Mouse (Mus musculus): ENCODE data around the gene Rtn4rl1. TPM values are rescaled to one million over a fixed set of nuclear protein-coding genes. Genes with fewer than 3 reads are reported as not detected.
A peak's percentile ranks its signal among the peaks of the same experiment; 100 is the strongest.

Rtn4rl1 gene
- polyA plus RNA-seq, 1 experiment from 2014 or later: 12.4 TPM

DNA sequence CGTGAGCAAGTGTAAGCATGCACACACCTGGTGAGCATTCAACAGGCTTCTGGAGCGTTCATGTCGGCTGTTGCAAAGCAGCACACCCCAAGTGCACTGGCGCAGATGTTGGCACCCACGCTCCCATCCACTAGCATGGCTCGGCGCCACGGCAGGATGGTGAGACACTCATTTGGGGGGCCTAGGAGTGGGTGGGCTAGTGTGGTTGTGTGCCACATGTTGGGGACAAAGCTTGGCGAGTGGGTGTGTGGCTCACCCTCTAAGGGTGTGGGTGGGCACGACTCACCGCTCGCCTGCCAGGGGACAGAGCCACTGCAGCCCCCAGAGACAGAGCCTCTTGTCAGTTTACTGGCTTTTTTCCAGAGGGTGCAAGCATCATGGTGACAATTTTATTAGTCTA is 7.4 kb downstream of the Rtn4rl1 start:
- WGBS: 82% methylated on average over 12 of the region's 12 CpGs
- Histone ChIP-seq H3K4me3 (ENCODE audit: low read length) (no peak overlapping the region), H3K27ac (ENCODE audit: low read length) (no peak overlapping the region), H3K9me3 (replicated peaks; ENCODE audit: control insufficient read depth, low read length) (no peaks in the 10 kb centered on the region), H3K27me3 (ENCODE audit: control insufficient read depth, insufficient read depth, low read length) (peaks cover 7% of the 10 kb centered on the region), H3K36me3 (ENCODE audit: control insufficient read depth, insufficient read depth) (no peaks in the 10 kb centered on the region), H3K9ac (ENCODE audit: low read length) (no peak overlapping the region), H3K4me1 (ENCODE audit: control insufficient read depth, insufficient read depth, low read length) (peaks cover 41% of the 10 kb centered on the region), H3K4me2 (ENCODE audit: low read depth, low read length) (no peak overlapping the region)
- ATAC-seq (replicated peaks; ENCODE audit: extremely low read depth, insufficient read depth, low FRiP score): no peak

DNA sequence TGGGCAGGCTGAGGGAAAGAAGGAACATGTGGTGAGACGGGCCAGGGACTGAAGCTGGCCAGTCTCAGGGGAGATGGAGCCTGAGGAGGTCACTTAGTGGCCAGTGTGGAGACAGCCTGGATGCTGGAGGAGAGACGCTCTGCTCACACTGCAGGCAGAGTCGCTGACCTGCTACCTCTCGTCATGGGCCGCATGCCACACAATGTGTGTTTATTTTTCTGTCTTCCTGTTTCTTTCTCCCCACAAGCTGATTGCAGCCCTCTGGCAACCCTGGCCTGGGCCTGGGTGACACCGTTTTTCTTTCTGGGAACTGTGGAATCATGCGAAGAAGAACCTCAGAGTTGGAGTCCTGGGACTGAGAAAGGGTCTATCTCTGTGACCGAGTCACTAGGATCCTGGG is 8.1 kb downstream of the Rtn4rl1 start:
- no peak for ATAC-seq (replicated peaks; ENCODE audit: extremely low read depth, insufficient read depth, low FRiP score)
- Histone ChIP-seq H3K27ac (ENCODE audit: low read length) (peak overlapping the region; percentile 32; the same call in 1 of the 2 replicates), H3K4me2 (ENCODE audit: low read depth, low read length) (no peak overlapping the region), H3K9me3 (replicated peaks; ENCODE audit: control insufficient read depth, low read length) (no peaks in the 10 kb centered on the region), H3K27me3 (ENCODE audit: control insufficient read depth, insufficient read depth, low read length) (0 out of 2 replicates have a peak, but pooled peaks cover 2% of the 10 kb centered on the region), H3K9ac (ENCODE audit: low read length) (0 out of 2 replicates have a peak overlapping the region, but pooled peaks have one; percentile 26), H3K4me3 (ENCODE audit: low read length) (no peak overlapping the region), H3K36me3 (ENCODE audit: control insufficient read depth, insufficient read depth) (no peaks in the 10 kb centered on the region), H3K4me1 (ENCODE audit: control insufficient read depth, insufficient read depth, low read length) (peaks cover 34% of the 10 kb centered on the region)
- 47% methylated on average over 8 of the region's 8 CpGs for whole genome bisulfite sequencing

- 73% methylated on average over 4 of the region's 4 CpGs for WGBS
- peaks cover 41% of the 10 kb centered on the region for H3K4me1 ChIP-seq (ENCODE audit: control insufficient read depth, insufficient read depth, low read length)
- no peaks in the 10 kb centered on the region for H3K9me3 ChIP-seq (replicated peaks; ENCODE audit: control insufficient read depth, low read length)
- H3K27ac ChIP-seq (ENCODE audit: low read length): no peak overlapping the region
- H3K4me2 ChIP-seq (ENCODE audit: low read depth, low read length): no peak overlapping the region
- ATAC-seq (replicated peaks; ENCODE audit: extremely low read depth, insufficient read depth, low FRiP score): no peak
- no peaks in the 10 kb centered on the region for H3K27me3 ChIP-seq (ENCODE audit: control insufficient read depth, insufficient read depth, low read length)
- H3K4me3 ChIP-seq (ENCODE audit: low read length): no peak overlapping the region
- H3K36me3 ChIP-seq (ENCODE audit: control insufficient read depth, insufficient read depth): no peaks in the 10 kb centered on the region
- H3K9ac ChIP-seq (ENCODE audit: low read length): 0 out of 2 replicates have a peak overlapping the region, but pooled peaks have one; percentile 16
These were observed 10.3 kb downstream of the Rtn4rl1 start for GRCm38 (mm10) chr11:75203926-75204325.

DNA sequence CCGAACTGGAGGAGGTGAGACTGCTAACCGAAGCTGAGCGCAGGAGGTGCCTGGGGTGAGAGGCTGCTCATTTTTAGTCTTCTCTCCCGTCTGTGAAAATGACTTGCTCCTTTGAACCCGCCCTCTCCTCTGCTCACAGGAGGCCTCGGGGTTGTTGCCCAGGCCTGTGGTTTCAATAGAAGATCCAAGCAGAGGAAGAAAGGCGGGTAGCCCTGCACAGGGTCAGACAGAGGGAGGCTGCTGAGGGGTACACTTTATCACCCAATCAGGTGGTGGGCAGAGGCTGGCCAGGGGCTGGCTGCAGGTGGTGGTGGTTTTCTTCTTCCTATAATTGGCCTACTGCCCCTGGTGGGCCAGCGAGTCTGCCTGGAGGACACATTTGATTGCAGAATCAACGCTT is 10.9 kb downstream of the Rtn4rl1 start:
- no peak for ATAC-seq (replicated peaks; ENCODE audit: extremely low read depth, insufficient read depth, low FRiP score)
- H3K9ac ChIP-seq (ENCODE audit: low read length): no peak overlapping the region
- no peaks in the 10 kb centered on the region for H3K9me3 ChIP-seq (replicated peaks; ENCODE audit: control insufficient read depth, low read length)
- H3K4me2 ChIP-seq (ENCODE audit: low read depth, low read length): no peak overlapping the region
- peaks cover 43% of the 10 kb centered on the region for H3K4me1 ChIP-seq (ENCODE audit: control insufficient read depth, insufficient read depth, low read length)
- no peak overlapping the region for H3K4me3 ChIP-seq (ENCODE audit: low read length)
- WGBS: 48% methylated on average over 9 of the region's 9 CpGs
- H3K36me3 ChIP-seq (ENCODE audit: control insufficient read depth, insufficient read depth): no peaks in the 10 kb centered on the region
- peak overlapping the region; percentile 64 for H3K27ac ChIP-seq (ENCODE audit: low read length)
- H3K27me3 ChIP-seq (ENCODE audit: control insufficient read depth, insufficient read depth, low read length): no peaks in the 10 kb centered on the region

DNA sequence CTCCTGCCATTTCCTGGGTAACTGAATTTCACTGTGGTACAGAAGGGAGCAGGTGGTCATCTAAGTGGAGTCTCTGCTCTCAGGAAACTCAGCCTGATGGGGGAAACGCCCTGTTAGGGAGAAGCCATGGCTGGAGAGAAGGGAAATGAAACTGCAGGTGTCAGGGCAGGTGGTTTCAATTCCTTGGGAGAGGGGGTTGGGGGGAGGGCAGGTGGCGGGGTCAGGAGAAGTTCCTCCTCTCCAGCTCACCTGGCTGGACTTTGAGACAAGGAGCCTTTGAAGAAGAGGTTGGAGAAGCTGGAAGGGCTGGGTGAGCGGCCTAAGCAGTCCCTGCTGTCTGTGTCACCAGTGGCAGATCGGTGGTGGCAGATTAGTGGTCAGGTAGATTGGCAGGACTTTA is 12.8 kb downstream of the Rtn4rl1 start:
- no peak for ATAC-seq (replicated peaks; ENCODE audit: extremely low read depth, insufficient read depth, low FRiP score)
- no peak overlapping the region for H3K4me3 ChIP-seq (ENCODE audit: low read length)
- no peak overlapping the region for H3K27ac ChIP-seq (ENCODE audit: low read length)
- WGBS: 88% methylated on average over 4 of the region's 4 CpGs
- no peaks in the 10 kb centered on the region for H3K9me3 ChIP-seq (replicated peaks; ENCODE audit: control insufficient read depth, low read length)
- no peak overlapping the region for H3K9ac ChIP-seq (ENCODE audit: low read length)
- no peaks in the 10 kb centered on the region for H3K36me3 ChIP-seq (ENCODE audit: control insufficient read depth, insufficient read depth)
- H3K27me3 ChIP-seq (ENCODE audit: control insufficient read depth, insufficient read depth, low read length): no peaks in the 10 kb centered on the region
- H3K4me1 ChIP-seq (ENCODE audit: control insufficient read depth, insufficient read depth, low read length): peaks cover 46% of the 10 kb centered on the region
- no peak overlapping the region for H3K4me2 ChIP-seq (ENCODE audit: low read depth, low read length)

DNA sequence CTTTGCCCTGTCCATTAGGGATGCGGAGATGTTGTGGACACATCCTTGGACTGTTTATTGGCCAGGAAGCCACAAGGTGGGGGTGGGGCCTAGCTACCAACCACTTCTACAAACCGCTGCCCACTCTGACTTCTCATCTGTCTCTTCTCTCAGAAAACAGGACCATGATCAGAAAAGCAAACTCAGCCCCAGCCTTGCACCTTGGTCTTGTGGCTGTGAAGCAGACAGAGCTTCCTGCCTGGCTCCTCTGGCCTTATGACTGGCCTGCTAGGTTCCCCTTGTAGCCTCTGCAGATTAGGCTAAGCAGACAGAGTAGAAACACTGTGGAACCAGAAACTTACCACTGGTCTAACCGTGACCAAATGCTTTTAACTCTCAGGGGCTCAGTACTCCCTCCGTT is 15.8 kb downstream of the Rtn4rl1 start:
- ATAC-seq (replicated peaks; ENCODE audit: extremely low read depth, insufficient read depth, low FRiP score): no peak
- no peak overlapping the region for H3K9ac ChIP-seq (ENCODE audit: low read length)
- 69% methylated on average over 4 of the region's 4 CpGs for WGBS
- H3K4me2 ChIP-seq (ENCODE audit: low read depth, low read length): no peak overlapping the region
- H3K9me3 ChIP-seq (replicated peaks; ENCODE audit: control insufficient read depth, low read length): no peaks in the 10 kb centered on the region
- H3K4me1 ChIP-seq (ENCODE audit: control insufficient read depth, insufficient read depth, low read length): peaks cover 54% of the 10 kb centered on the region
- no peaks in the 10 kb centered on the region for H3K36me3 ChIP-seq (ENCODE audit: control insufficient read depth, insufficient read depth)
- H3K27ac ChIP-seq (ENCODE audit: low read length): peak overlapping the region; percentile 2; the same call in 1 of the 2 replicates
- H3K4me3 ChIP-seq (ENCODE audit: low read length): no peak overlapping the region
- no peaks in the 10 kb centered on the region for H3K27me3 ChIP-seq (ENCODE audit: control insufficient read depth, insufficient read depth, low read length)

- H3K4me2 ChIP-seq (ENCODE audit: low read depth, low read length): no peak overlapping the region
- no peaks in the 10 kb centered on the region for H3K9me3 ChIP-seq (replicated peaks; ENCODE audit: control insufficient read depth, low read length)
- H3K4me1 ChIP-seq (ENCODE audit: control insufficient read depth, insufficient read depth, low read length): peaks cover 49% of the 10 kb centered on the region
- no peak overlapping the region for H3K9ac ChIP-seq (ENCODE audit: low read length)
- H3K27ac ChIP-seq (ENCODE audit: low read length): 0 out of 2 replicates have a peak overlapping the region, but pooled peaks have one; percentile 25
- 73% methylated on average over 4 of the region's 4 CpGs for WGBS
- no peaks in the 10 kb centered on the region for H3K36me3 ChIP-seq (ENCODE audit: control insufficient read depth, insufficient read depth)
- no peak for ATAC-seq (replicated peaks; ENCODE audit: extremely low read depth, insufficient read depth, low FRiP score)
- no peak overlapping the region for H3K4me3 ChIP-seq (ENCODE audit: low read length)
- H3K27me3 ChIP-seq (ENCODE audit: control insufficient read depth, insufficient read depth, low read length): no peaks in the 10 kb centered on the region
These were observed 16.5 kb downstream of the Rtn4rl1 start for GRCm38 (mm10) chr11:75210093-75210492.

DNA sequence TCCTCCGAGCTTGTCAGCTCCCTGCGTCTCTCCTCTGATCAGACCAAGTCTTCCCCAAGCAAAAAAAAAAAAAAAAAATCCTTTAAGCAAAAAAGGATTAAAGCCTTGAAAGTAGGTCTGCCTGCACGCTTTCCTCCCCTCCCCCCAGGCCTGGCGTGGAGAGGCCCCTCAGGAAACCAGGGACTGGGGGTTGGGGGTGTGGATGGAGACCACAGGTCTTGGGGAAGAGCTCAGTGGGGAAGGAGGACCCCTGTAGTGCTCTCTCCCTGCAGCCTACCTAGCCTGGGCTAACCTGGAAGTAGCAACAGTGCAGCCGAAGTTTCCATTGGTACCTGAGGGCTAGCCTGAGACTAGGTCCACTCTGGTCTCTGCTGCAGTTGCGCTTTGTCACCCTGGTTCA is 17.2 kb downstream of the Rtn4rl1 start:
- no peaks in the 10 kb centered on the region for H3K9me3 ChIP-seq (replicated peaks; ENCODE audit: control insufficient read depth, low read length)
- no peaks in the 10 kb centered on the region for H3K36me3 ChIP-seq (ENCODE audit: control insufficient read depth, insufficient read depth)
- 77% methylated on average over 6 of the region's 6 CpGs for WGBS
- H3K4me1 ChIP-seq (ENCODE audit: control insufficient read depth, insufficient read depth, low read length): peaks cover 53% of the 10 kb centered on the region
- H3K4me3 ChIP-seq (ENCODE audit: low read length): no peak overlapping the region
- H3K4me2 ChIP-seq (ENCODE audit: low read depth, low read length): no peak overlapping the region
- H3K27ac ChIP-seq (ENCODE audit: low read length): no peak overlapping the region
- H3K27me3 ChIP-seq (ENCODE audit: control insufficient read depth, insufficient read depth, low read length): no peaks in the 10 kb centered on the region
- ATAC-seq (replicated peaks; ENCODE audit: extremely low read depth, insufficient read depth, low FRiP score): no peak
- H3K9ac ChIP-seq (ENCODE audit: low read length): no peak overlapping the region

DNA sequence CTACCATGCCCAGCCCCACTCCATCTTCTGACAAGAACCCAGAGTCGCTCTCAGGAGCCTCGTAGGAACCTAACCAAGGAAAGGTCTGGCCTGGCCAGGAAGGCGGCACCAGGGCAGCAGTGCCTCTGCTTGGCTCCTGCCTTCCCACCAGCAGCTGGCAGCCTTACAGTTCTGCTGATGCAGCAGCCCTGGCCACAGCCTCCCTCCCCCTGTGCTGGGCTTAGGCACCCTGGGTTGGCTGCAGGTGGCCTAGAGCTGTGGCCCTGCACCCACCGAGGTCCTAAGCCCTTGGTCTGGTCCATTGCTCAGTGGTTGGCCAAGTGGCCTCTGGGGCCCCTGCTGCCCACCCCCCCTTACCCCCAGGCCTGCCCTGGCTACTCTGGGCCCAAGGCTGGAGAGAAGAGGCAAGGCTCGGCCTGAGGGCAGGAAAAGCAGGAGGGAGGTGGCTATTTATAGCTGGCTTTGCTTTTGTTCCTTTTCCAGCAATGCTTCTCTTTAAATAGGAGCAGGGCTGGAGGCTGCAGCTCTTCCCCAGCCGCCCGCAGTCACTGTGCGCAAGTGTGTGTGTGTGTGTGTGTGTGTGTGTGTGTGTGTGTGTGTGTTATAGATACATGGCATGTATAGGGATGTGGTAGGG is 18.6 kb downstream of the Rtn4rl1 start:
- WGBS: 30% methylated on average over 8 of the region's 8 CpGs
- Histone ChIP-seq H3K9ac (ENCODE audit: low read length) (peak overlapping the region; percentile 68), H3K9me3 (replicated peaks; ENCODE audit: control insufficient read depth, low read length) (no peaks in the 10 kb centered on the region), H3K4me1 (ENCODE audit: control insufficient read depth, insufficient read depth, low read length) (peaks cover 60% of the 10 kb centered on the region), H3K4me3 (ENCODE audit: low read length) (no peak overlapping the region), H3K4me2 (ENCODE audit: low read depth, low read length) (peak overlapping the region; percentile 55), H3K36me3 (ENCODE audit: control insufficient read depth, insufficient read depth) (no peaks in the 10 kb centered on the region), H3K27ac (ENCODE audit: low read length) (peak overlapping the region; percentile 99), H3K27me3 (ENCODE audit: control insufficient read depth, insufficient read depth, low read length) (no peaks in the 10 kb centered on the region)
- ATAC-seq (replicated peaks; ENCODE audit: extremely low read depth, insufficient read depth, low FRiP score): peak; percentile 77

Measured in heart, embryonic 16.5 days (tissue).